Mouse (Mus musculus) liver, adult 2 months (tissue): ENCODE data around the gene Foxj1.

Experiments
- CTCF ChIP-seq: fragments of 200-500 bp; IDR thresholded peaks from 2 replicates; pipeline ENCODE4 v1.5.1; 2011; ENCODE audit warnings: low read depth, low read length, control low read depth
- POLR2A ChIP-seq: fragments of 200-500 bp; IDR thresholded peaks from 2 replicates; pipeline ENCODE4 v1.6.1; 2011; ENCODE audit warnings: low read length, control low read depth; ENCODE audit not compliant: insufficient read depth; ENCODE audit errors: extremely low read depth

- TF ChIP-seq CTCF (peak; percentile 75), POLR2A (no peak)
Observed at GRCm38 (mm10) chr11:116335244-116336036, at the start of gene Foxj1.
